Mouse (Mus musculus) thymus, adult 2 months (tissue): ENCODE data around the gene Rmdn3. TPM values are rescaled to one million over a fixed set of nuclear protein-coding genes. Genes with fewer than 3 reads are reported as not detected.

Source experiments
- DNase-seq: peaks from one replicate; pipeline ENCODE4 v3.0.0; 2021
- H3K27ac ChIP-seq: fragments of 200-500 bp; 2 replicates; pipeline ENCODE4 v1.5.1; 2012; ENCODE audit warnings: low read length, control low read depth; ENCODE audit not compliant: control insufficient read depth, insufficient read depth
- H3K27me3 ChIP-seq: fragments of 200-500 bp; 2 replicates; pipeline ENCODE4 v1.6.1; 2012; ENCODE audit warnings: mild to moderate bottlenecking, low read length, moderate library complexity, mixed read lengths; ENCODE audit not compliant: control insufficient read depth, insufficient read depth
- H3K36me3 ChIP-seq: fragments of 200-500 bp; 2 replicates; pipeline ENCODE4 v1.6.1; 2012; ENCODE audit warnings: mild to moderate bottlenecking, low read length, moderate library complexity; ENCODE audit not compliant: control insufficient read depth, insufficient read depth
- H3K4me1 ChIP-seq: fragments of 200-500 bp; replicated peaks from 2 replicates; pipeline ENCODE4 v1.6.1; 2012; ENCODE audit warnings: low read length; ENCODE audit not compliant: control insufficient read depth, insufficient read depth
- H3K4me3 ChIP-seq: fragments of 200-500 bp; 2 replicates; pipeline ENCODE4 v1.5.1; 2012; ENCODE audit warnings: mild to moderate bottlenecking, low read length, control low read depth, moderate library complexity; ENCODE audit not compliant: control insufficient read depth, insufficient read depth
- CTCF ChIP-seq: fragments of 200-500 bp; IDR thresholded peaks from 2 replicates; pipeline ENCODE4 v1.5.1; 2012; ENCODE audit warnings: mild to moderate bottlenecking, control low read depth, low read length, moderate library complexity, borderline replicate concordance; ENCODE audit not compliant: control insufficient read depth, poor library complexity, insufficient read depth; ENCODE audit errors: extremely low read depth
- POLR2A ChIP-seq: fragments of 200-500 bp; IDR thresholded peaks from 2 replicates; pipeline ENCODE4 v1.6.1; 2012; ENCODE audit warnings: mild to moderate bottlenecking, low read length, control low read depth, moderate library complexity; ENCODE audit not compliant: control insufficient read depth, poor library complexity, insufficient read depth; ENCODE audit errors: extremely low read depth
- WGBS: fragments of 180-500 bp; shearing (Covaris S2); methylation state at CpG from one replicate; pipeline ENCODE4 v1.1.7; 2018; 5-methylcytosine and 5-hydroxymethylcytosine counted together
- polyA plus RNA-seq: library from polyadenylated mRNA; depleted of rRNA; stranded (reverse); fragments of >200 nt; gene quantifications from 2 replicates; pipeline ENCODE4 v1.2.3, GENCODE M21; 2012

The Rmdn3 gene
- polyA plus RNA-seq, 1 experiment = 19.3 TPM

GRCm38 (mm10) chr2:119196316-119197108, 39.7 kb upstream of the Rmdn3 start:
- 87% methylated on average over 4 of the region's 4 CpGs for WGBS
- Histone ChIP-seq H3K27me3 (no peaks in the 10 kb centered on the region), H3K4me1 (peaks cover 3% of the 10 kb centered on the region), H3K27ac (no peak overlapping the region), H3K4me3 (no peak overlapping the region), H3K36me3 (no peaks in the 10 kb centered on the region)
- TF ChIP-seq CTCF (no peak), POLR2A (no peak)
- DNase-seq = no peak

GRCm38 (mm10) chr2:119194140-119194539, 37.3 kb upstream of the Rmdn3 start:
- Histone ChIP-seq H3K4me3 (no peak overlapping the region), H3K4me1 (peaks cover 4% of the 10 kb centered on the region), H3K27ac (no peak overlapping the region), H3K27me3 (no peaks in the 10 kb centered on the region), H3K36me3 (no peaks in the 10 kb centered on the region)
- DNase-seq = no peak
- no peak for TF ChIP-seq POLR2A
- no peak for TF ChIP-seq CTCF
- WGBS = 97% methylated on average over 5 of the region's 5 CpGs

- 91% methylated on average over 5 of the region's 5 CpGs for WGBS
- H3K27me3 ChIP-seq = no peaks in the 10 kb centered on the region
- TF ChIP-seq CTCF (no peak), POLR2A (no peak)
These were observed 34.1 kb upstream of the Rmdn3 start for GRCm38 (mm10) chr2:119190969-119191368.

GRCm38 (mm10) chr2:119189029-119189710, 32.3 kb upstream of the Rmdn3 start:
- H3K27me3 ChIP-seq = no peaks in the 10 kb centered on the region
- TF ChIP-seq POLR2A (no peak), CTCF (peak; percentile 90)
- 5% methylated on average over 15 of the region's 15 CpGs for WGBS
- H3K4me3 ChIP-seq = peak overlapping the region; percentile 27
- DNase-seq = peak; percentile 86
- H3K27ac ChIP-seq = no peak overlapping the region
- H3K36me3 ChIP-seq = peaks cover 9% of the 10 kb centered on the region; the same call in 1 of the 2 replicates
- peaks cover 3% of the 10 kb centered on the region for H3K4me1 ChIP-seq

More at GRCm38 (mm10) chr2:119190969-119191368, 34.1 kb upstream of the Rmdn3 start:
- no peak for DNase-seq
- H3K27ac ChIP-seq = no peak overlapping the region
- H3K4me3 ChIP-seq = no peak overlapping the region
- H3K4me1 ChIP-seq = peaks cover 3% of the 10 kb centered on the region
- H3K36me3 ChIP-seq = no peaks in the 10 kb centered on the region

- no peak for DNase-seq
- 98% methylated on average over 7 of the region's 7 CpGs for WGBS
- Histone ChIP-seq H3K4me3 (no peak overlapping the region), H3K27me3 (no peaks in the 10 kb centered on the region), H3K4me1 (no peaks in the 10 kb centered on the region), H3K27ac (no peak overlapping the region), H3K36me3 (peaks cover 17% of the 10 kb centered on the region)
- TF ChIP-seq POLR2A = no peak
- no peak for TF ChIP-seq CTCF
These were observed 26.1 kb upstream of the Rmdn3 start for GRCm38 (mm10) chr2:119182914-119183313.

GRCm38 (mm10) chr2:119177384-119177939, 20.6 kb upstream of the Rmdn3 start:
- Histone ChIP-seq H3K4me3 (no peak overlapping the region), H3K36me3 (peaks cover 5% of the 10 kb centered on the region; the same call in 1 of the 2 replicates), H3K27me3 (no peaks in the 10 kb centered on the region), H3K27ac (no peak overlapping the region), H3K4me1 (no peaks in the 10 kb centered on the region)
- TF ChIP-seq CTCF (no peak), POLR2A (no peak)
- DNase-seq = no peak
- WGBS = 88% methylated on average over 5 of the region's 5 CpGs
